Mouse (Mus musculus) spleen, postnatal 0 days (tissue): ENCODE data around the gene Slc22a6. TPM values are rescaled to one million over a fixed set of nuclear protein-coding genes. Genes with fewer than 3 reads are reported as not detected.

Source experiments
- polyA plus RNA-seq: library from polyadenylated mRNA; unstranded; fragments of >200 nt; fragmentation: Nextera tagmentation; extraction: Ambion mirVana; gene quantifications from 2 replicates; pipeline ENCODE4 v1.2.1, GENCODE M21; 2015

Slc22a6 gene
- polyA plus RNA-seq = not detected in 2 replicates

DNA sequence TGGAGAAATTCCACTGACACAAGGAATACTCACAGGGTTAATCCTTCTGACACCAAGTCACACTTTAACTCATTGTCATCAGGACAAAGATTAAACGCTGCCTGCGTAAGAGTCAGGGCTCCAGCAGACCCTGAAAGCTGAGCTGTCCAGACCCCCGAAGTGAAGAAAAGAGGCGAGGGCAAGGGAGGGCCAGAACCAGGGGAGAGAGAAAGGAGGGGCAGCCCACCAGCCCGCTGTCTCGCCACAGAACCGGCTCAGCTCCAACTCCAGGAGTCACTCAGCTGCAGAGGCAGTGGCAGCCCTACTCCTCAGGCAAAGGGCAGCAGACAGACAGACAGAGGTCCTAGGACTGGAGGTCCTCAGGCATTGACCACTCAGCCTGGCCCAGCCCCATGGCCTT is at the start of gene Slc22a6:
Gene Slc22a6, plus strand, starts transcription at position 136 of the 400 bp plus-strand sequence.

DNA sequence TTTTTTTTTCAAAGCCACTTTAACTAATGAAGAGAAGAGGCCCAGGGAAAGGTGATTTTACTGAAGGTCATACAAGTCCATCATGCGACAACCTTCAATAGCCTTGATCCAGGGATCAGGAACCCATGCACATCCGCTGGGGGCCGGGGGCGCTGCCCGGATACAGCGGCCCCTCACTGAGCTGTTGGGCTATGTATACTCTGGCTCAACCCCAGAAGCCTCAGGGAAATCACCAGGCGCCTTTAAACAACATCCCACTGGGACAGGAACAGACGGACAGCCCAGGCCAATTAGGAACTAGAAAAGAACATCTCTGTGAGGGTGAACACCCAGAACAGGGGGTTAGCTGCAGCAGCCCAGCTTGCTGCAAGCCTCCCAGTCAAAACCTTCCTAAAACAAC is 26.9 kb upstream of the Slc22a6 start, which contains the start of gene Slc22a8:
Gene Slc22a8, plus strand, starts transcription at position 301 of the 400 bp plus-strand sequence.

DNA sequence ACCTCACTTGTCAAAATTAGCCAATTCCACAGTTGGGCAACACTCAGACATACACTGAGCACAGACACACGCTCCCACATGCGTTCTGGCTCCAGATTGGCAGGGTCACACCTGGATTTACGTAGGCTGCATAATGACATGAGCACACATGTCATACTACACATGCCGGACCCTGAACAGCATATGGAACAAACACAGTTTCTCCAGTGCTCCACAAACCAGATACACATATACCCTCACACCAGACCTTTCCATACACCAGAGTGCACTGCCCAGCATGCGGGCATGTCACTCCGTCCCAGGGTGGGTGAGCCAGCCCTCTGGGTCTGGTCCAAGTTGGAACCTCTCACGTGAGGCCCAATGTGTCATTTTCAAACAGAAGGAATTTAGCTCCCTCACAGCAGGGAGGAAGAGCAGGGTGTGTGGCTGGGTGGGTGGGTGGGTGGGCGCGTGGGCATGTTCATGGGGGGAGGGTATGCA is 45.6 kb downstream of the Slc22a6 start, which contains the start of gene Chrm1:
Gene Chrm1, plus strand, starts transcription at position 430 of the 480 bp plus-strand sequence.

Other genes with a start within 250 kb of the Slc22a6 start
- gene Slc22a30, start 212.9 kb upstream of the Slc22a6 start, polyA plus RNA-seq = not detected in 2 replicates
- 0.14 TPM in 1 of 2 replicates, not detected in the other for gene Slc22a8, start 26.8 kb upstream of the Slc22a6 start, polyA plus RNA-seq
- 0.10 TPM in 1 of 2 replicates, not detected in the other for gene Chrm1, start 45.8 kb downstream of the Slc22a6 start, polyA plus RNA-seq
- gene Slc3a2, start 105.3 kb downstream of the Slc22a6 start, polyA plus RNA-seq = 101 and 102 TPM in 2 replicates
- 64.9 and 68.8 TPM in 2 replicates for gene Wdr74, start 117.8 kb downstream of the Slc22a6 start, polyA plus RNA-seq
- gene 1700092M07Rik, start 122.7 kb downstream of the Slc22a6 start, polyA plus RNA-seq = 0.65 and 0.69 TPM in 2 replicates
- gene Stx5a, start 123.4 kb downstream of the Slc22a6 start, polyA plus RNA-seq = 56.9 and 66.5 TPM in 2 replicates
- gene Nxf1, start 139.0 kb downstream of the Slc22a6 start, polyA plus RNA-seq = 95.6 and 109 TPM in 2 replicates
- 79.4 and 82.5 TPM in 2 replicates for gene Tmem223, start 153.0 kb downstream of the Slc22a6 start, polyA plus RNA-seq
- gene Tmem179b, start 156.4 kb downstream of the Slc22a6 start, polyA plus RNA-seq = 134 and 140 TPM in 2 replicates
- 13.4 and 15.6 TPM in 2 replicates for gene Taf6l, start 168.4 kb downstream of the Slc22a6 start, polyA plus RNA-seq
- gene Polr2g, start 180.5 kb downstream of the Slc22a6 start, polyA plus RNA-seq = 103 and 108 TPM in 2 replicates
- 1.5 and 1.9 TPM in 2 replicates for gene Zbtb3, start 184.5 kb downstream of the Slc22a6 start, polyA plus RNA-seq
- gene Ttc9c, start 201.3 kb downstream of the Slc22a6 start, polyA plus RNA-seq = 29.3 and 32.7 TPM in 2 replicates
- 5.6 and 5.7 TPM in 2 replicates for gene Hnrnpul2, start 202.0 kb downstream of the Slc22a6 start, polyA plus RNA-seq
- not detected in 2 replicates for gene AC129217.1, start 211.7 kb downstream of the Slc22a6 start, polyA plus RNA-seq
- gene Bscl2, start 219.4 kb downstream of the Slc22a6 start, polyA plus RNA-seq = 40.2 and 40.8 TPM in 2 replicates
- 0.48 and 0.53 TPM in 2 replicates for gene Gng3, start 221.2 kb downstream of the Slc22a6 start, polyA plus RNA-seq
- 1.2 and 1.7 TPM in 2 replicates for gene Lrrn4cl, start 232.7 kb downstream of the Slc22a6 start, polyA plus RNA-seq